Mouse (Mus musculus) heart, adult 2 months (tissue): ENCODE measurements around the gene Gm9803. TPM values are rescaled to one million over a fixed set of nuclear protein-coding genes. Genes with fewer than 3 reads are reported as not detected.

ENCODE experiments used
- DNase-seq, 2 experiments: peaks; one replicate each; pipeline ENCODE4 v3.0.0; 2021
- H3K27ac ChIP-seq: fragments of 200-600 bp; 2 replicates; pipeline ENCODE4 v1.8.1; 2022
- H3K27me3 ChIP-seq: fragments of 200-500 bp; 2 replicates; pipeline ENCODE4 v1.6.1; 2012; ENCODE audit warnings: mild to moderate bottlenecking, low read length, inconsistent platforms, mixed read lengths; ENCODE audit not compliant: control insufficient read depth, insufficient read depth
- H3K36me3 ChIP-seq: fragments of 200-500 bp; 2 replicates; pipeline ENCODE4 v1.6.1; 2012; ENCODE audit warnings: low read length, inconsistent platforms; ENCODE audit not compliant: control insufficient read depth, insufficient read depth
- H3K4me1 ChIP-seq: fragments of 200-500 bp; 2 replicates; pipeline ENCODE4 v1.6.1; 2011; ENCODE audit warnings: low read length; ENCODE audit not compliant: control insufficient read depth, insufficient read depth
- H3K4me3 ChIP-seq: fragments of 200-600 bp; 2 replicates; pipeline ENCODE4 v1.8.1; 2022
- H3K79me2 ChIP-seq: fragments of 200-500 bp; replicated peaks from 2 replicates; pipeline ENCODE4 v1.6.1; 2012; ENCODE audit warnings: mild to moderate bottlenecking, inconsistent platforms, low read length, moderate library complexity, mixed read lengths; ENCODE audit not compliant: control insufficient read depth, insufficient read depth
- H3K9ac ChIP-seq: fragments of 200-500 bp; 2 replicates; pipeline ENCODE4 v1.6.1; 2012; ENCODE audit warnings: low read depth, mild to moderate bottlenecking, control low read depth, inconsistent platforms, low read length, mixed read lengths
- CTCF ChIP-seq: fragments of 200-600 bp; IDR thresholded peaks from 2 replicates; pipeline ENCODE4 v1.8.1; 2022; ENCODE audit warnings: antibody characterized with exemption, mild to moderate bottlenecking, moderate library complexity
- EP300 ChIP-seq: fragments of 200-500 bp; IDR thresholded peaks from 2 replicates; pipeline ENCODE4 v1.6.1; 2011; ENCODE audit warnings: low read depth, low read length, control low read depth; ENCODE audit not compliant: insufficient read depth
- POLR2A ChIP-seq: fragments of 200-500 bp; IDR thresholded peaks from 2 replicates; pipeline ENCODE4 v1.6.1; 2011; ENCODE audit warnings: mild to moderate bottlenecking, low read depth, low read length, control low read depth; ENCODE audit not compliant: insufficient read depth
- WGBS: fragments of 180-500 bp; shearing (Covaris S2); methylation state at CpG from one replicate; pipeline ENCODE4 v1.1.7; 2018; 5-methylcytosine and 5-hydroxymethylcytosine counted together
- intact Hi-C: fragments of 180-260 bp; cut with DNase I; formaldehyde crosslinking; loops from one replicate; pipeline ENCODE4 v1.15.1; 2025
- polyA plus RNA-seq: library from polyadenylated mRNA; depleted of rRNA; stranded (reverse); fragments of >200 nt; gene quantifications from 2 replicates; pipeline ENCODE4 v1.2.3, GENCODE M21; 2012; rRNA removed
- total RNA-seq, 2 experiments: library from RNA; stranded (reverse); gene quantifications; 2 replicates each; pipeline ENCODE4 v1.2.3; 2021

The Gm9803 gene
- total and polyA plus RNA-seq, 3 experiments, result 7.9 to 95.5 (median 18.6) TPM

DNA sequence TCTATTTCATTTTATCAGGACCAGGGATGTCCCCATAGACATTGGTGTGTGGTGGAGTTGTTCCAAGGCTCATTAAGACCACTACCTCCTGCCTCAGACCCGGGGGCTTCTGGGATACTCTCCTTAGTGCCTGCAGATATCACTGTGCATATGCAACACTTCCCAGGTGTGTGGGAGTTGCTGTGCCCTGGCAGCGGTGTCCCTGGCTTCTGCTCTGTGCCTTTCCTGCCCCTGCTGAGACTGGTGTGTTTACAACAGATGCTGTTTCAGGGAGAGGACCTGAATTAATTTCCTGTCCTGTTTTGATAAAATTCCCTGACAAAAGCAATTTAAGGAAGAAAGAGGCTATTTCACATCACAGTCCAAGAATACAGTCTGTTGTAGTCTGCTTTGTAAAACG is 27.0 kb downstream of the Gm9803 start:
- H3K9ac ChIP-seq, result no peak overlapping the region
- no peak for TF ChIP-seq EP300
- H3K4me3 ChIP-seq, result no peak overlapping the region
- H3K4me1 ChIP-seq, result no peaks in the 10 kb centered on the region
- no peaks in the 10 kb centered on the region for H3K36me3 ChIP-seq
- no peaks in the 10 kb centered on the region for H3K27me3 ChIP-seq
- no peak overlapping the region for H3K27ac ChIP-seq
- 19% methylated on average over 3 of the region's 3 CpGs for WGBS
- intact Hi-C loops, result no loop called here
- no peaks in the 10 kb centered on the region for H3K79me2 ChIP-seq
- no peak for DNase-seq

- no peak for TF ChIP-seq EP300
- no peak for TF ChIP-seq POLR2A
- TF ChIP-seq CTCF, result no peak
- intact Hi-C loops, result no loop called here
- no peak overlapping the region for H3K9ac ChIP-seq
- no peak overlapping the region for H3K27ac ChIP-seq
- H3K79me2 ChIP-seq, result no peaks in the 10 kb centered on the region
- no peak for DNase-seq
- no peaks in the 10 kb centered on the region for H3K36me3 ChIP-seq
- H3K4me3 ChIP-seq, result no peak overlapping the region
- whole genome bisulfite sequencing, result 46% methylated on average over 3 of the region's 3 CpGs
- no peaks in the 10 kb centered on the region for H3K4me1 ChIP-seq
- no peaks in the 10 kb centered on the region for H3K27me3 ChIP-seq
These were observed 27.5 kb downstream of the Gm9803 start for GRCm38 (mm10) chr10:43551388-43551787.

DNA sequence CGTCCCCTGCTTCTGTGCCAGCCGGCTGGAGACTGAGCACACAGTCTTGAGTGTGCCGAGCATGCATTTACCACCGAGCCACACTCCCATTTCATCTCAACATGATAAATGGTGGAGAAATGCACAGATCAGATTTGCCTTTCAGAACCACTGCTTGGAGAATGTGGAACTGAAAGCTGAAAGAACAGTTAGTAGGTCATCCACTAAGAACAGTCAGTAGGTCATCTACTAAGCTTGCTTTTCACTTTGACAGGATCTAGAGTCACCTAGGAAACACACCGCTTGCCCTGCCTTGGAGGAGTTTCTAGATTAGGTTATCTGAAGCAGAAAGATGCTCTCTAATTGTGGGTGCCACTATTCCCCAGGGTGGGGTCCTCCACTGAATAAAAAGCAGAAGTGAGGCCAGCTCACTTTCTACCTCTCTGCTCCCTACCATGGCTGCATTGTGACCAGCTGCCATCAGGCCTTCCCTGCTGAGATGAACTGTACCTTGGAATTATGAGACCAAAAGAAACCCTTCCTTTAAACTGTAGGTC is 33.8 kb downstream of the Gm9803 start:
- TF ChIP-seq POLR2A, result no peak
- TF ChIP-seq EP300, result no peak
- no peak for TF ChIP-seq CTCF
- Histone ChIP-seq H3K9ac (no peak overlapping the region), H3K36me3 (no peaks in the 10 kb centered on the region), H3K4me1 (no peaks in the 10 kb centered on the region), H3K79me2 (no peaks in the 10 kb centered on the region), H3K27me3 (no peaks in the 10 kb centered on the region), H3K4me3 (no peak overlapping the region), H3K27ac (no peak overlapping the region)
- intact Hi-C loops, result no loop called here
- no peak for DNase-seq
- WGBS, result 78% methylated on average over 5 of the region's 5 CpGs

GRCm38 (mm10) chr10:43559313-43559712 is 35.4 kb downstream of the Gm9803 start:
- no peak for TF ChIP-seq CTCF
- TF ChIP-seq EP300, result no peak
- TF ChIP-seq POLR2A, result no peak
- no peak overlapping the region for H3K27ac ChIP-seq
- no peaks in the 10 kb centered on the region for H3K36me3 ChIP-seq
- 73% methylated on average over 11 of the region's 11 CpGs for WGBS
- H3K79me2 ChIP-seq, result no peaks in the 10 kb centered on the region
- no peaks in the 10 kb centered on the region for H3K27me3 ChIP-seq
- no peak overlapping the region for H3K4me3 ChIP-seq
- DNase-seq, result no peak
- intact Hi-C loops, result no loop called here
- H3K4me1 ChIP-seq, result no peaks in the 10 kb centered on the region
- H3K9ac ChIP-seq, result no peak overlapping the region

- no peak for DNase-seq
- H3K27me3 ChIP-seq, result no peaks in the 10 kb centered on the region
- no peaks in the 10 kb centered on the region for H3K36me3 ChIP-seq
- no peak overlapping the region for H3K4me3 ChIP-seq
- intact Hi-C loops, result no loop called here
- H3K27ac ChIP-seq, result no peak overlapping the region
- 37% methylated on average over 2 of the region's 2 CpGs for WGBS
- no peak overlapping the region for H3K9ac ChIP-seq
- no peaks in the 10 kb centered on the region for H3K4me1 ChIP-seq
- no peak for TF ChIP-seq EP300
- peak; percentile 36 for TF ChIP-seq CTCF
- no peaks in the 10 kb centered on the region for H3K79me2 ChIP-seq
These were observed 36.9 kb downstream of the Gm9803 start for GRCm38 (mm10) chr10:43560765-43561164.

DNA sequence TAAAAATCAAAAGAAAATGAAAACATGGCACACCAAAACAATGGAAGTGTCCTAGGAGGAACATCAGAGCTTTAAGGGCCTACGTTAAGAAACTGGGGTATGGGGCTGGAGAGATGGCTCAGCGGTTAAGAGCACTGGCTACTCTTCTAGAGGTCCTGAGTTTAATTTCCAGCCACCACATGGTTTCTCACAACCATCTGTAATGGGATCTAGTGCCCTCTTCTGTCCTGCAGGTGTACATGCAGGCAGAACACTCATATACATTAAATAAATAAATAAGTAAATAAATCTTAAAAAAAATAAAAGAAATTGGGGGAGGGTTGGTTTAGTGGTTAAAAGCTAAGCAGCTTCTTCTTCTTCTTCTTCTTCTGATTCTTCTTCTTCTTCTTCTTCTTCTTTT is 37.4 kb downstream of the Gm9803 start:
- H3K36me3 ChIP-seq, result no peaks in the 10 kb centered on the region
- H3K79me2 ChIP-seq, result no peaks in the 10 kb centered on the region
- no peak overlapping the region for H3K9ac ChIP-seq
- 89% methylated on average over 2 of the region's 2 CpGs for WGBS
- no peak overlapping the region for H3K4me3 ChIP-seq
- H3K4me1 ChIP-seq, result no peaks in the 10 kb centered on the region
- intact Hi-C loops, result no loop called here
- no peak for DNase-seq
- no peaks in the 10 kb centered on the region for H3K27me3 ChIP-seq
- TF ChIP-seq EP300, result no peak
- no peak for TF ChIP-seq CTCF
- no peak for TF ChIP-seq POLR2A
- no peak overlapping the region for H3K27ac ChIP-seq

Other genes with a start within 250 kb of the Gm9803 start
- 1 to 10 TPM; 5.2 to 7.4 TPM for gene Bend3, start 45.3 kb upstream of the Gm9803 start, total RNA-seq
- 2.9 and 4.5 TPM in 2 replicates for gene Bend3, start 45.3 kb upstream of the Gm9803 start, polyA plus RNA-seq
- 100 to 1,000 TPM; 112 to 121 TPM for gene 1700021F05Rik, start 16.9 kb downstream of the Gm9803 start, total RNA-seq
- gene 1700021F05Rik, start 16.9 kb downstream of the Gm9803 start, polyA plus RNA-seq, result 27.4 and 34.1 TPM in 2 replicates
- gene Cd24a, start 54.2 kb downstream of the Gm9803 start, total RNA-seq, result 10 to 100 TPM in 1 of 2 experiments, 1 to 10 TPM in 1; 5.0 to 19.7 TPM
- 10.8 and 36.4 TPM in 2 replicates for gene Cd24a, start 54.2 kb downstream of the Gm9803 start, polyA plus RNA-seq